Comparison of ENCODE assay signal across 30 mouse cellular contexts in genomic region chr3:147662572-147662971, GRCm38 (mm10).
"Had no signal": no experiment of that assay in that cellular context is flagged by ENCODE, and none has a peak within 500 bp of the region (broad histone marks: within the 10 kb centered on the region; RNA-seq: fewer than 3 reads in every experiment).

No protein-coding gene starts in this region.

- H3K27ac ChIP-seq: limb, embryonic 10.5 days; limb, embryonic 12.5 days; limb, embryonic 13.5 days; limb, embryonic 15.5 days; liver, embryonic 12.5 days; liver, embryonic 13.5 days; liver, embryonic 14.5 days; liver, embryonic 15.5 days; lung, embryonic 15.5 days; macrophage; midbrain, embryonic 10.5 days; midbrain, embryonic 12.5 days; midbrain, embryonic 13.5 days; midbrain, embryonic 15.5 days; neural tube, embryonic 12.5 days had no signal

- H3K9me3 ChIP-seq: limb, embryonic 10.5 days; limb, embryonic 12.5 days; limb, embryonic 13.5 days; limb, embryonic 15.5 days; liver, embryonic 12.5 days; liver, embryonic 13.5 days; liver, embryonic 15.5 days; lung, embryonic 15.5 days; midbrain, embryonic 10.5 days; midbrain, embryonic 12.5 days; midbrain, embryonic 13.5 days; midbrain, embryonic 15.5 days; neural tube, embryonic 12.5 days had no signal

- H3K4me3 ChIP-seq: limb, embryonic 10.5 days; limb, embryonic 12.5 days; limb, embryonic 13.5 days; limb, embryonic 15.5 days; liver, embryonic 12.5 days; liver, embryonic 13.5 days; liver, embryonic 15.5 days; lung, embryonic 15.5 days; megakaryocyte, embryonic 14.5 days; midbrain, embryonic 10.5 days; midbrain, embryonic 12.5 days; midbrain, embryonic 13.5 days; midbrain, embryonic 15.5 days; myocyte; neural tube, embryonic 12.5 days had no signal

- H3K27me3 ChIP-seq: limb, embryonic 12.5 days; limb, embryonic 13.5 days; limb, embryonic 15.5 days; liver, embryonic 12.5 days; liver, embryonic 13.5 days; liver, embryonic 15.5 days; lung, embryonic 15.5 days; megakaryocyte, embryonic 14.5 days; midbrain, embryonic 12.5 days; midbrain, embryonic 13.5 days; midbrain, embryonic 15.5 days; neural tube, embryonic 12.5 days had no signal

- DNase-seq: left cerebral cortex, postnatal 4 days; liver; liver, embryonic 13.5 days; liver, postnatal 0 days; lung, adult 18-20 months; lung, adult 2 months; lung, embryonic 14.5 days; lung, postnatal 10 days; lung, postnatal 14 days; lung, postnatal 36 days; lung, postnatal 4 days; midbrain, embryonic 14.5 days had no signal

- H3K36me3 ChIP-seq: limb, embryonic 10.5 days; limb, embryonic 12.5 days; limb, embryonic 13.5 days; limb, embryonic 15.5 days; liver, embryonic 12.5 days; liver, embryonic 13.5 days; liver, embryonic 15.5 days; lung, embryonic 15.5 days; midbrain, embryonic 10.5 days; midbrain, embryonic 12.5 days; midbrain, embryonic 13.5 days; midbrain, embryonic 15.5 days; neural tube, embryonic 12.5 days had no signal

- ATAC-seq: liver, embryonic 12.5 days; liver, postnatal 0 days; lung, postnatal 0 days; midbrain, embryonic 13.5 days; midbrain, embryonic 15.5 days; midbrain, embryonic 16.5 days had no signal

- H3K4me1 ChIP-seq: limb, embryonic 10.5 days; limb, embryonic 12.5 days; limb, embryonic 13.5 days; limb, embryonic 15.5 days; liver, embryonic 12.5 days; liver, embryonic 13.5 days; liver, embryonic 15.5 days; lung, embryonic 15.5 days; megakaryocyte, embryonic 14.5 days; midbrain, embryonic 10.5 days; midbrain, embryonic 12.5 days; midbrain, embryonic 13.5 days; midbrain, embryonic 15.5 days; neural tube, embryonic 12.5 days had no signal
